Mouse (Mus musculus): ENCODE measurements around the gene Yipf2.

DNA sequence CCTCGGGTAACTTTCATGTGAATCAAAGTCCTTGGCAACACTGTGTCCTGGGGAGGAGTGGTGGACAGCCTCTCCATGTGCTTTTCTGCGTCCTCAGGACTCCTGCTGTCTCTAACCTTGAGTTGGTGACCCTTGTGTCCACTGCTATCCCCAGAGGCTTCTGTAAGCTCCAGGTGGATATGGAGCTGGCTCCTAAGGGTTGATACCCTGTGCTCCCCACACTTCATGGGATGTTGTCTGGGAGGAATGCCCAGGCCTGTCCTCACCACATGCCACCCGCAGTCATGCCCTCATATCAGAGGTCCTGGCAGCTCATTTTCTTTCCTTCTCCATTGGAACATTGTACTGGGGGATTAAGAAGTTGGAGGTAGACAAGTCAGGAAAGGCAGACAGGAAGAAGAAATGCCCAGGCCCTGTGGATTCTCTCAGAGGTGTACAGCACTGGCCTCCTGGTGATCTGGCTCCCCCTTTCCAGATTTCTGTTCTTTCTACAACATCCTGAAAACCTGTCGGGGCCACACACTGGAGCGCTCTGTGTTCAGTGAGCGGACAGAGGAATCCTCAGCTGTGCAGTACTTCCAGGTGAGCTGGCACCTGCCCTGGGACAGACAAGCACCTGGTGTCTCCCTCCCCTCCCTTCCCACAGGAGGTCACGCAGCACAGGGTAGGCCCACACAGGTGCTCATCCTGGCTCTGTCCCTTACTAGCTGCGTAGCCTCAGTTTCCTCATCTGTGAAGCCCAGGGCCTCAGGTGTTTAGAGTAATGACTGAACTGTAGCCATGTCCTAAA is 18.4 kb downstream of the Yipf2 start:
- no peak for TF ChIP-seq CTCF (IDR thresholded peaks at IDR 0.05; ENCODE audit: extremely low read depth, insufficient read length, insufficient replicate concordance, low read depth, low read length)
- TF ChIP-seq POLR2A (IDR thresholded peaks at IDR 0.05; ENCODE audit: low read depth, low read length): no peak
